Mouse (Mus musculus) midbrain, embryonic 10.5 days (tissue): Measurements from ENCODE around the gene Tmem151b. TPM values are rescaled to one million over a fixed set of nuclear protein-coding genes. Genes with fewer than 3 reads are reported as not detected.

Source experiments
- DNase-seq: peaks from one replicate; pipeline ENCODE4 v3.0.0-alpha.2; 2017; ENCODE audit warnings: low spot score
- H3K27ac ChIP-seq: fragments of 300-500 bp; sonication (generic); replicated peaks from 2 replicates; pipeline ENCODE4 v1.5.1; 2016; ENCODE audit warnings: mild to moderate bottlenecking
- H3K27me3 ChIP-seq: fragments of 300-500 bp; sonication (generic); 2 replicates; pipeline ENCODE4 v1.6.1; 2016; ENCODE audit warnings: low read depth, mild to moderate bottlenecking; ENCODE audit not compliant: poor library complexity, severe bottlenecking
- H3K36me3 ChIP-seq: fragments of 300-500 bp; sonication (generic); 2 replicates; pipeline ENCODE4 v1.6.1; 2016; ENCODE audit warnings: mild to moderate bottlenecking, moderate library complexity
- H3K4me1 ChIP-seq: fragments of 300-500 bp; sonication (generic); 2 replicates; pipeline ENCODE4 v1.6.1; 2016
- H3K4me3 ChIP-seq: fragments of 300-500 bp; sonication (generic); 2 replicates; pipeline ENCODE4 v1.5.1; 2016; ENCODE audit warnings: mild to moderate bottlenecking, moderate library complexity
- H3K9me3 ChIP-seq: fragments of 300-500 bp; sonication (generic); replicated peaks from 2 replicates; pipeline ENCODE4 v1.6.1; 2016; ENCODE audit warnings: mild to moderate bottlenecking
- WGBS: fragments of 180-500 bp; shearing (Covaris S2); methylation state at CpG from one replicate; pipeline ENCODE4 v1.1.7; 2016; 5-methylcytosine and 5-hydroxymethylcytosine counted together
- polyA plus RNA-seq: library from polyadenylated mRNA; unstranded; fragments of >200 nt; fragmentation: Nextera tagmentation; extraction: Ambion mirVana; gene quantifications from 2 replicates; pipeline ENCODE4 v1.2.1, GENCODE M21; 2016

The Tmem151b gene
- polyA plus RNA-seq, 1 experiment from 2014 or later = 7.0 TPM

GRCm38 (mm10) chr17:45580958-45581477 is 31.5 kb upstream of the Tmem151b start:
- Histone ChIP-seq H3K36me3 (peaks cover 3% of the 10 kb centered on the region; the same call in 1 of the 2 replicates), H3K9me3 (no peaks in the 10 kb centered on the region), H3K27ac (no peak overlapping the region; the same call in 1 of the 2 replicates), H3K4me1 (peaks cover 28% of the 10 kb centered on the region), H3K27me3 (no peaks in the 10 kb centered on the region), H3K4me3 (no peak overlapping the region)
- DNase-seq = no peak
- WGBS = 51% methylated on average over 12 of the region's 12 CpGs

GRCm38 (mm10) chr17:45579554-45579953 is 30.1 kb upstream of the Tmem151b start:
- DNase-seq = no peak
- Histone ChIP-seq H3K9me3 (no peaks in the 10 kb centered on the region), H3K4me3 (no peak overlapping the region), H3K4me1 (peaks cover 21% of the 10 kb centered on the region), H3K36me3 (no peaks in the 10 kb centered on the region), H3K27ac (no peak overlapping the region), H3K27me3 (no peaks in the 10 kb centered on the region)
- WGBS = 91% methylated on average over 4 of the region's 4 CpGs

GRCm38 (mm10) chr17:45578843-45579242 is 29.4 kb upstream of the Tmem151b start:
- no peak for DNase-seq
- H3K36me3 ChIP-seq = no peaks in the 10 kb centered on the region
- WGBS = 69% methylated on average over 7 of the region's 7 CpGs
- peaks cover 21% of the 10 kb centered on the region for H3K4me1 ChIP-seq
- H3K9me3 ChIP-seq = no peaks in the 10 kb centered on the region
- H3K4me3 ChIP-seq = no peak overlapping the region
- H3K27me3 ChIP-seq = no peaks in the 10 kb centered on the region
- no peak overlapping the region for H3K27ac ChIP-seq

- H3K27me3 ChIP-seq = no peaks in the 10 kb centered on the region
- no peaks in the 10 kb centered on the region for H3K36me3 ChIP-seq
- H3K27ac ChIP-seq = no peak overlapping the region
- 67% methylated on average over 5 of the region's 5 CpGs for WGBS
- DNase-seq = no peak
- H3K4me3 ChIP-seq = no peak overlapping the region
- peaks cover 25% of the 10 kb centered on the region for H3K4me1 ChIP-seq
- H3K9me3 ChIP-seq = no peaks in the 10 kb centered on the region
These were observed 28.8 kb upstream of the Tmem151b start for GRCm38 (mm10) chr17:45578242-45578641.

GRCm38 (mm10) chr17:45575123-45575897 is 25.8 kb upstream of the Tmem151b start:
- Histone ChIP-seq H3K9me3 (no peaks in the 10 kb centered on the region), H3K27ac (peak overlapping the region; percentile 98), H3K4me1 (peaks cover 39% of the 10 kb centered on the region), H3K36me3 (peaks cover 20% of the 10 kb centered on the region), H3K27me3 (no peaks in the 10 kb centered on the region), H3K4me3 (peak overlapping the region; percentile 92; the same call in 1 of the 2 replicates)
- no peak for DNase-seq
- 87% methylated on average over 8 of the region's 8 CpGs for WGBS

GRCm38 (mm10) chr17:45574129-45574761 is 24.8 kb upstream of the Tmem151b start:
- DNase-seq = peak; percentile 69
- H3K4me1 ChIP-seq = peaks cover 47% of the 10 kb centered on the region
- no peaks in the 10 kb centered on the region for H3K27me3 ChIP-seq
- peaks cover 31% of the 10 kb centered on the region for H3K36me3 ChIP-seq
- 3% methylated on average over 17 of the region's 17 CpGs for WGBS
- H3K27ac ChIP-seq = peak overlapping the region; percentile 98
- H3K4me3 ChIP-seq = peak overlapping the region; percentile 92
- H3K9me3 ChIP-seq = no peaks in the 10 kb centered on the region

GRCm38 (mm10) chr17:45573780-45574123 is 24.3 kb upstream of the Tmem151b start:
- H3K4me1 ChIP-seq = peaks cover 51% of the 10 kb centered on the region
- H3K4me3 ChIP-seq = peak overlapping the region; percentile 92
- WGBS = 0% methylated on average over 17 of the region's 18 CpGs
- no peaks in the 10 kb centered on the region for H3K27me3 ChIP-seq
- DNase-seq = peak; percentile 95
- H3K36me3 ChIP-seq = peaks cover 36% of the 10 kb centered on the region
- H3K9me3 ChIP-seq = no peaks in the 10 kb centered on the region
- peak overlapping the region; percentile 98 for H3K27ac ChIP-seq

- Histone ChIP-seq H3K4me1 (peaks cover 53% of the 10 kb centered on the region), H3K9me3 (no peaks in the 10 kb centered on the region), H3K4me3 (peak within 1 kb of the TSS; percentile 92), H3K36me3 (peaks cover 41% of the 10 kb centered on the region), H3K27me3 (no peaks in the 10 kb centered on the region), H3K27ac (peak within 1 kb of the TSS; percentile 98)
- WGBS = 0% methylated on average over 41 of the region's 41 CpGs
- DNase-seq = peak; percentile 99
These were observed 23.8 kb upstream of the Tmem151b start, which contains the start of gene Hsp90ab1 for GRCm38 (mm10) chr17:45573087-45573779. Hsp90ab1 (minus strand) TSS chr17:45573271.

- Histone ChIP-seq H3K27ac (peak overlapping the region; percentile 98), H3K9me3 (no peaks in the 10 kb centered on the region), H3K4me1 (peaks cover 59% of the 10 kb centered on the region), H3K4me3 (peak overlapping the region; percentile 92), H3K27me3 (no peaks in the 10 kb centered on the region), H3K36me3 (peaks cover 50% of the 10 kb centered on the region)
- under 1% methylated on average over 57 of the region's 57 CpGs for WGBS
- peak; percentile 87 for DNase-seq
These were observed 22.9 kb upstream of the Tmem151b start for GRCm38 (mm10) chr17:45572103-45573086.

GRCm38 (mm10) chr17:45569999-45570398 is 20.5 kb upstream of the Tmem151b start:
- H3K27me3 ChIP-seq = no peaks in the 10 kb centered on the region
- no peaks in the 10 kb centered on the region for H3K9me3 ChIP-seq
- H3K27ac ChIP-seq = no peak overlapping the region
- peak overlapping the region; percentile 92; the same call in 1 of the 2 replicates for H3K4me3 ChIP-seq
- no peak for DNase-seq
- H3K36me3 ChIP-seq = peaks cover 73% of the 10 kb centered on the region
- H3K4me1 ChIP-seq = peaks cover 79% of the 10 kb centered on the region
- 86% methylated on average over 4 of the region's 4 CpGs for WGBS

GRCm38 (mm10) chr17:45568990-45569389 is 19.5 kb upstream of the Tmem151b start:
- WGBS = 88% methylated on average over 12 of the region's 12 CpGs
- no peak overlapping the region for H3K27ac ChIP-seq
- DNase-seq = no peak
- H3K36me3 ChIP-seq = peaks cover 73% of the 10 kb centered on the region
- no peak overlapping the region for H3K4me3 ChIP-seq
- peaks cover 79% of the 10 kb centered on the region for H3K4me1 ChIP-seq
- no peaks in the 10 kb centered on the region for H3K27me3 ChIP-seq
- H3K9me3 ChIP-seq = no peaks in the 10 kb centered on the region
